Mouse (Mus musculus) G1E (cell line): ENCODE data around the gene Fbxo2.

Experiments
- CTCF ChIP-seq: IDR thresholded peaks from 2 replicates; pipeline ENCODE4 v1.5.1; 2012; ENCODE audit warnings: low read depth, low read length, inconsistent platforms, mixed read lengths
- GATA1 ChIP-seq: IDR thresholded peaks from 2 replicates; pipeline ENCODE4 v1.6.1; 2012; ENCODE audit warnings: borderline replicate concordance, low read length, inconsistent platforms, mixed read lengths
- POLR2AphosphoS5 ChIP-seq: IDR thresholded peaks from 2 replicates; pipeline ENCODE4 v1.6.1; 2012; ENCODE audit warnings: low read depth, low read length, inconsistent platforms; ENCODE audit not compliant: insufficient replicate concordance

- TF ChIP-seq CTCF (no peak), GATA1 (no peak), POLR2AphosphoS5 (no peak)
Observed at GRCm38 (mm10) chr4:148149540-148149939, 10.9 kb upstream of the Fbxo2 start.
